Mouse (Mus musculus) left cerebral cortex, postnatal 36 days (tissue): ENCODE measurements around the gene Flt3. TPM values are rescaled to one million over a fixed set of nuclear protein-coding genes. Genes with fewer than 3 reads are reported as not detected.

Source experiments
- DNase-seq, 2 experiments: peaks; one replicate each; pipeline ENCODE4 v3.0.0; 2021 to 2022; ENCODE audit warnings: low spot score in 2 of 2, mixed read lengths in 1 of 2
- intact Hi-C: fragments of 180-260 bp; cut with DNase I; formaldehyde crosslinking; loops from one replicate; pipeline ENCODE4 v1.15.1; 2025
- total RNA-seq, 2 experiments: library from RNA; stranded (reverse); gene quantifications; 2 replicates each; pipeline ENCODE4 v1.2.3; 2021

Flt3 gene
- total RNA-seq, 2 experiments from 2014 or later, result 4.8 to 7.0 TPM

- intact Hi-C loops, result no loop called here
- no peak for DNase-seq
Measured at GRCm38 (mm10) chr5:147358481-147358880, 41.8 kb downstream of the Flt3 start.

DNA sequence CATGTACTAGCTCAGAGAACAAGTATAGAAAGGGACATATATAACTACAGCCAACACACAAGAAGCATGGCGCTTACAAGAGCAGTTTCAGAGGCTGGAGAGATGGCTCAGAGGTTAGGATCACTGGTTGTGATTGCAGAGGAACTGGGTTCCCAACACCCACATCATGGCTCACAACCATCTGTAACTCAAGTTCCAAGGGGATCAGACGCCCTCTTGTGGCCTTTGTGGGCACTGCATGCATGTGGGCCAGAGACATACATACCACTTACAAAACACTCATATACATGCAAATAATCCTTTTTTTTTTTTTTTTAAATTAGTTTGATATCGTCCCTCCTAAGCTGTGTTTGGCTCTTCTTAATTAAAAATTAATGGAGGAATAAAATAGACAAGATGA lies 42.8 kb downstream of the Flt3 start:
- intact Hi-C loops, result no loop called here
- DNase-seq, result no peak

DNA sequence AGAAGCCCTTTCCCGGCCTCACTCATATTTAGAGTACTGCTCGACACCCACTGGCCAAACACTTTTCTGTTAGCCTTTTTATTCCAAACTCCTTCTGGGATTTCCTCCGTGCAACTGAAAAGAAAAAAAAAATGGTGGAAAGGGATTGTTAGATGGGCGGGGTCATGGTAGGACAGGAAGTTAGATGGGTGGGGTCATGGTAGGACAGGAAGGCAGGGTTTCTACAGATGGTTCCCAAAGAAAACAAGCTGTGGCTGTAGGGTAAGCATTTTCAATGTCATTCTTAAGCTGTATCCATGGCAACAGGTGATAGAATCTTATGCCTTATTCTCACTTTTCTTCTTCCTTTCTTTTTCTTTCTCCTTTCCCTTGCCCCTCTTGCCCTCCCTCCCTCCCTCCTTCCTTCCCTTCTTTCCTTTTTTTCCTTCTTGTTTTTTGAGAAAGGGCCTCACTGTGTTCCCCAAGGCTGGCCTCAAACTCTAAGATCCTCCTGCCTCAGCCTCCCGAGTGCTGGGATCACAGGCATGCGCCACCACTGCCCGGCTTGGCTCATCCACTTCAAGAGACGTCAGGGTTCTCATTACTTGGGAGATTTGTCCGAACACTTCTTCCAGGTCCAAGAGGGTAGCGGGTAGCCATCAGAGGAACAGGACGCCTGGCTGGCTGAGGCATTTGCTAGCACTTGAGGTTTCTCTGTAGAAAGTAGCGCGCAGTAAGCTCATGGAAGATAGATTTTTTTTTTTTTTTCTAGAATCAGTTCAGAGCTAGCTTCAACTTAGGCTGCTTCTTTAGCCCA lies 43.8 kb downstream of the Flt3 start:
- DNase-seq, result no peak
- intact Hi-C loops, result no loop called here

DNA sequence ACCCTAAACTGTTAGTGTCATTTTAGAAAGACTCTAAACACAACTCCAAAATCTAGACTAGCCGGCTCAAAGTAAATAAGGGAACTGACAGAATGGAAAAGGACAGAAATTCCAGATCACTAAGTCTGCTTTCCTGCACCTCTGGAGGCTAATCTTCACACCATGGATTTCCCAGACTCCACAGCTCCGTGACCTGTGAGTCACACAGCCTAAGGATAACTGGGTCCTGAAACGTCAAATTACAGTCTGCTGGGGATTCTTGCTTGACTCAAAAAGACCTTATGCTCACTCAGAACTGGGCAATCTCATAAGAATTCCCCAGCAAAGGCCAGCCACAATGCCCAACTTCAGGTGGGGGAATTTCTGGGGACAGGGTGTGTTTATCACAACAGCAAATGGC lies 44.5 kb downstream of the Flt3 start:
- DNase-seq, result no peak
- intact Hi-C loops, result no loop called here

DNA sequence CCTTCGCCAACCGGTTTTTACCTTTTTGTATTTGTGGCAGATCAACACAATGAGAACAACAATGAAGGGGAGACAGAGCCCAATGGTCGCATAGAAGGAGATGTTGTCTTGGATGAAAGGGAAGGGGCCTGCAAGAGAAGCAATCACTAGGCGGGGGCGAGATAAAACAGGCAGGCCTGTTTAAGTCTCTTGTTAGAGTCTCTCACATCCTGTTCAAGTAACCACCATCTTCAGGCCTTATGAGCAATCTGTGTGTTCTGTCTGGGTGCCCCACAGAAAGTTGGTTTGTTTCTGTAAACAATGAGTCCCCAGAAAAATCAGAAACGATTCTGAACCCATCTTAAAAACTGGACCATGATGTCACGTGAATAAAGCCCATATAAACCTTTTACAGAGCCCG lies 45.3 kb downstream of the Flt3 start:
- intact Hi-C loops, result no loop called here
- DNase-seq, result no peak

DNA sequence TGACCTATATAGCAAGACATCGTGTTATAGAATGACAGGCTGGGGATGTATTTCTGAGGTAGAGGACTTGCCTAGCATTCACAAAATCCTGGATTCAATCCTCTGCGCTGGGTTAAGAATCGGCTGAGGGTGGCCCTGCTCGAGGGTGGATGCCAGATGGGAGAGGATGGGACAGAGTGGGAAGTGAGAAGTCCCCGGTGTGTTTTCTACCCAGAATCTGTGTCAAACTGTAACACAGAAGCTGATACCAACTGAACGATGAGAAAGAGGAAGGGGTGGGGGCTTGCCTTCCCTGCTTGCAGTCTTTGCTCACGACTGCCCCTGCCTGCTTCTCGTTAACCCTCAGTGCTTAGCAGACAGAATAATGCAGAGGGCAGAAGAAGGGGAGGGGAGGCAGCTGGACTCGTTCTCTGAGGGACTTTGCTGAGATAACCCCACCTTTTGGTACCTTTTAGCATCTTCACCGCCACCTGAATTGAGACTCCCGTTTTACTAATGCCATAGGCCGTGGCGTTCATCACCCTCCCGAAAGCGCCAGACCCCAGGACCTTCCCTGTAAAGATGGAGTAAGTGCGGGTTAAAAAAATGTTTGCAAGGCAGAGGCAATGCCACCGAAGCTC lies 46.0 kb downstream of the Flt3 start:
- intact Hi-C loops, result no loop called here
- DNase-seq, result peak; percentile 50 to 67

- no peak for DNase-seq
- intact Hi-C loops, result no loop called here
Measured at GRCm38 (mm10) chr5:147351931-147352330, 48.4 kb downstream of the Flt3 start.

GRCm38 (mm10) chr5:147345981-147346380 lies 54.3 kb downstream of the Flt3 start:
- intact Hi-C loops, result no loop called here
- DNase-seq, result no peak

DNA sequence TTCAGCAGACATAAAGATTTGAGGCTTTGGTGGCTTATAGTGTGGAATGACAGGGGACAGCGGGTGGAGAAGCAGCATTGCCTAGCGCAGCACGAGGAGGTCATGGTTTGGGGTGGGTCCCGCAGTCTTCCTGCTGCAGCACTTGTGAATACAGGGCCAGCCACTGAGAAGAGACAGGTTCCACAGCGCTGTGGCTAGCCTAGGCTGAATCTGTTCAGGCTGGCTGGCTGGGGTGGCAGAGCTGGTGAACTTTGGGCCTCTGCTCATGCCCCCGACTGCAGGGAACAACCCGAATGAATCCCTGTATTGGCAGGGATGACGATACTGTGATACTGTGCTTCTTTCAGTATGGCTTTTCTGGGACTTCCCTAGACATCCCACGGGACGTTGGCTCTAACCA lies 56.4 kb downstream of the Flt3 start:
- intact Hi-C loops, result no loop called here

DNA sequence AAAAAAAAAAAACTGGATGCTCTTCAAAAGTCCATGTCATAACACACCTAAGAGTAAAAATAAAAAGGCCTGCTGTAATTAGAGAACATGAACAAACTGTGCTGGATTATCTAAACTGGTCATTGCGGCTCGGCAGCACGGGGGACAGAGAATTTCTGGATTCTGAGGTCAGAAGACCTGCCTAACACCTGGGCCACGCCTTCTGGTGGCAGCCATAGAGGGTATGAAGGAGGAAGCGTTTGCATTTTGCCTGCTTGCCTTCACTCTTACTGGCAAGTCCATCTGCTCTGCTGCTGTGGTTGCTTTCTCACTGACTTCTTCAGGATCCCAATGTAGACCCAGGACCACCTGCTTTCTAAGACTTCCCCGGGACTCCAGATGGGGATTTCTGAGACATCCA lies 57.4 kb downstream of the Flt3 start:
- no peak for DNase-seq
- intact Hi-C loops, result no loop called here

More for the DNA sequence above, 56.4 kb downstream of the Flt3 start:
- DNase-seq, result no peak

GRCm38 (mm10) chr5:147340741-147341414 lies 59.4 kb downstream of the Flt3 start:
- intact Hi-C loops, result no loop called here
- no peak for DNase-seq

DNA sequence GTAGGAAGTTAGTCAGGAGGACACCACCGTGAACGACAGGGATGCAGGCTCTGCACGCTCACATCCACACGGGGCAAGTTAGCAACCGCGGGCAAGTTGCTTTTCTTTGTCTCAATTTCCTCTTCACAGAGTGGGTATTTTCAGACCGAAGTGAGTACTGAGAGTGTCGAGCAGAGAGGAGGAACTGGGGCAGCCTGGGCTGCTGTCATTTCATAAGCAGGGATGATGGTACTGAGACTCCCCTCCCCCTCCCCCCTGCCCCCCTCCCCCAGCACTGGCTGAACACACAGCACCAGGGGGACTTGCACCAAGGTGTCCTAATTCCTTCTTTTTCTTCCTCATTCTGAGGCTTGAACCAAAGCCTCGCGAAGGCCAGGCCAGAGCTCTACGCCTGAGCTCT lies 60.7 kb downstream of the Flt3 start:
- intact Hi-C loops, result no loop called here
- no peak for DNase-seq

- no peak for DNase-seq
- intact Hi-C loops, result no loop called here
Measured at GRCm38 (mm10) chr5:147338967-147339366, 61.3 kb downstream of the Flt3 start.

- intact Hi-C loops, result no loop called here
Measured at GRCm38 (mm10) chr5:147332711-147333110, 67.6 kb downstream of the Flt3 start.

GRCm38 (mm10) chr5:147331547-147331946 lies 68.7 kb downstream of the Flt3 start:
- peak in 1 of 2 experiments; percentile 21 for DNase-seq
- intact Hi-C loops, result no loop called here

More at GRCm38 (mm10) chr5:147332711-147333110, 67.6 kb downstream of the Flt3 start:
- no peak for DNase-seq

GRCm38 (mm10) chr5:147329946-147330345 lies 70.3 kb downstream of the Flt3 start:
- intact Hi-C loops, result no loop called here
- no peak for DNase-seq

- intact Hi-C loops, result no loop called here
- DNase-seq, result no peak
Measured at GRCm38 (mm10) chr5:147327636-147328035, 72.7 kb downstream of the Flt3 start.

- DNase-seq, result no peak
- intact Hi-C loops, result no loop called here
Measured at GRCm38 (mm10) chr5:147325931-147326330, 74.4 kb downstream of the Flt3 start.

DNA sequence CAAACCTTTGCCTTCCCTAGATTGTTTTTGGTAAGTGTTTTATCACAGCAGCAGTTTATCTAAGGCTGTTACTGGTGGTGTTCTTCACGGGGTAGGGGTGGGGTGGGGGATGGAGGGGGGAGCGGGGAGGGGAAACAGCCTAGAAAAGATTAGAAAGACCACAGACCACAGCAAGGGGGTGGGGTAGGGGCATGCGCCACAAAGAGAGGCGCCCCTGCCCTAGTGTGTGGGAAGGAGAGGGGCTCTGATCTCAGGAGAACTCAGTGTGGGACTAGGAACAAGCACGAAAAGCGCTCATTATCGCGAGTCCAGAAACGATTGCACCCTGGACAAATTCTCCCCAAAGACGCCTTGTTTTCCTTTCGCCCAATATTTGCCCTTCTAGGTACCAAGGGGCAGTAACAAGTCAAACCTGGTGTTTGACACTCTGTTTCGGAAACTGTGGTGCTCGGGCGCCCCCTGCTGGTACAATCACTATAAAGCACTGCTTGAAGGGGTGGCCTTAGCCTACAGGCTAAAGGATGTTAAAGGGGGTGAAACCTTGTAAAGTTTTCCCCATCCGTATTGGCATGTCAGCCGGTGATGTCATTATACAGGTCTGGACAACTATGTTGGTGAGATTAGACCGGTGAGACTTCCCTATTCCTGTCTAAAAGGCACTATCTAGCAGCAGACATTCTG lies 76.9 kb downstream of the Flt3 start:
- DNase-seq, result no peak
- intact Hi-C loops, result no loop called here

- intact Hi-C loops, result no loop called here
- DNase-seq, result no peak
Measured at GRCm38 (mm10) chr5:147322183-147322582, 78.1 kb downstream of the Flt3 start, which contains the start of gene Urad. Gene Urad, minus strand, starts transcription at chr5:147322440.
